ENCODE assay signal across 14 mouse cellular contexts in genomic region chr5:92387433-92387832, GRCm38 (mm10). TPM values are rescaled to one million over a fixed set of nuclear protein-coding genes. Genes with fewer than 3 reads are reported as not detected.
DNase-seq lines count a peak whose midpoint lies in the region; ATAC-seq lines count a peak whose summit lies in the region.
"Had no signal": no experiment of that assay in that cellular context is flagged by ENCODE, and none has a peak within 500 bp of the region (broad histone marks: within the 10 kb centered on the region; RNA-seq: fewer than 3 reads in every experiment).

No protein-coding gene starts in this region.

- H3K9ac ChIP-seq in heart, embryonic 13.5 days, result peak overlapping the region; percentile 37
- H3K9ac ChIP-seq in kidney, embryonic 16.5 days (replicated peaks; ENCODE audit: low read length), result no peak overlapping the region
- H3K9ac ChIP-seq in forebrain, embryonic 13.5 days, result no peak overlapping the region
- no peak overlapping the region for H3K9ac ChIP-seq in hindbrain, embryonic 12.5 days
- H3K9ac ChIP-seq: hindbrain, embryonic 13.5 days had no signal

- WGBS in heart, embryonic 13.5 days, result 27% methylated on average over 11 of the region's 11 CpGs
- 50% methylated on average over 11 of the region's 11 CpGs for WGBS in kidney, embryonic 16.5 days
- 80% methylated on average over 11 of the region's 11 CpGs for WGBS in forebrain, embryonic 13.5 days
- 72% methylated on average over 11 of the region's 11 CpGs for WGBS in hindbrain, embryonic 12.5 days

- DNase-seq in adrenal gland, adult 8-10 months, result peak; percentile 53
- DNase-seq in gastrocnemius, adult 18-20 months (ENCODE audit: low spot score), result peak; percentile 69
- no peak for DNase-seq in right cerebral cortex, adult 2 months (ENCODE audit: low spot score in 2 of 2)
- DNase-seq: spleen, adult 18-20 months had no signal

- no peak; the same call in 1 of the 2 replicates for ATAC-seq in heart, embryonic 13.5 days (ENCODE audit: extremely low read depth, insufficient number of reproducible peaks, low FRiP score, low TSS enrichment)
- ATAC-seq in kidney, embryonic 16.5 days (ENCODE audit: low FRiP score, low TSS enrichment), result 0 out of 2 replicates have a peak, but pooled peaks have one; percentile 13
- ATAC-seq in forebrain, embryonic 13.5 days, result no peak
- no peak for ATAC-seq in hindbrain, embryonic 12.5 days (ENCODE audit: low FRiP score)
- no peak for ATAC-seq in erythroblast, adult 5-6 weeks (replicated peaks; ENCODE audit: low FRiP score, poor library complexity, severe bottlenecking)

- H3K4me3 ChIP-seq in heart, embryonic 13.5 days, result peak overlapping the region; percentile 28
- H3K4me3 ChIP-seq in kidney, embryonic 16.5 days (ENCODE audit: low read length), result no peak overlapping the region
- no peak overlapping the region for H3K4me3 ChIP-seq in forebrain, embryonic 13.5 days
- H3K4me3 ChIP-seq in hindbrain, embryonic 12.5 days, result no peak overlapping the region
- H3K4me3 ChIP-seq: hindbrain, embryonic 13.5 days had no signal

- H3K36me3 ChIP-seq in heart, embryonic 13.5 days, result no peaks in the 10 kb centered on the region
- no peaks in the 10 kb centered on the region for H3K36me3 ChIP-seq in kidney, embryonic 16.5 days (ENCODE audit: insufficient read depth, low read length)
- H3K36me3 ChIP-seq in forebrain, embryonic 13.5 days (ENCODE audit: poor library complexity, severe bottlenecking), result no peaks in the 10 kb centered on the region
- no peaks in the 10 kb centered on the region for H3K36me3 ChIP-seq in hindbrain, embryonic 12.5 days
- H3K36me3 ChIP-seq: hindbrain, embryonic 13.5 days had no signal

- H3K27ac ChIP-seq in heart, embryonic 13.5 days (replicated peaks), result peak overlapping the region; percentile 85
- H3K27ac ChIP-seq in kidney, embryonic 16.5 days (ENCODE audit: low read length), result no peak overlapping the region
- H3K27ac ChIP-seq in forebrain, embryonic 13.5 days, result no peak overlapping the region
- no peak overlapping the region for H3K27ac ChIP-seq in hindbrain, embryonic 12.5 days
- H3K27ac ChIP-seq: hindbrain, embryonic 13.5 days had no signal

- H3K4me2 ChIP-seq in heart, embryonic 13.5 days, result peak overlapping the region; percentile 60
- no peak overlapping the region for H3K4me2 ChIP-seq in kidney, embryonic 16.5 days (replicated peaks; ENCODE audit: low read depth, low read length)
- H3K4me2 ChIP-seq in forebrain, embryonic 13.5 days, result no peak overlapping the region
- no peak overlapping the region for H3K4me2 ChIP-seq in hindbrain, embryonic 12.5 days (replicated peaks)
- H3K4me2 ChIP-seq: hindbrain, embryonic 13.5 days had no signal

- H3K4me1 ChIP-seq in heart, embryonic 13.5 days, result peaks cover 51% of the 10 kb centered on the region
- H3K4me1 ChIP-seq in kidney, embryonic 16.5 days (ENCODE audit: insufficient read depth, low read length), result 0 out of 2 replicates have a peak, but pooled peaks cover 2% of the 10 kb centered on the region
- no peaks in the 10 kb centered on the region for H3K4me1 ChIP-seq in forebrain, embryonic 13.5 days
- H3K4me1 ChIP-seq in hindbrain, embryonic 12.5 days, result 0 out of 2 replicates have a peak, but pooled peaks cover 3% of the 10 kb centered on the region

- peaks cover 21% of the 10 kb centered on the region for H3K27me3 ChIP-seq in heart, embryonic 13.5 days (replicated peaks)
- peaks cover 31% of the 10 kb centered on the region for H3K27me3 ChIP-seq in kidney, embryonic 16.5 days (ENCODE audit: insufficient read depth, low read length)
- peaks cover 25% of the 10 kb centered on the region for H3K27me3 ChIP-seq in forebrain, embryonic 13.5 days
- peaks cover 20% of the 10 kb centered on the region for H3K27me3 ChIP-seq in hindbrain, embryonic 12.5 days

- no peaks in the 10 kb centered on the region for H3K9me3 ChIP-seq in heart, embryonic 13.5 days
- no peaks in the 10 kb centered on the region for H3K9me3 ChIP-seq in kidney, embryonic 16.5 days (ENCODE audit: low read length)
- H3K9me3 ChIP-seq in forebrain, embryonic 13.5 days (replicated peaks), result no peaks in the 10 kb centered on the region
- H3K9me3 ChIP-seq in hindbrain, embryonic 12.5 days (replicated peaks), result no peaks in the 10 kb centered on the region
- H3K9me3 ChIP-seq: hindbrain, embryonic 13.5 days had no signal

RNA-seq across cellular contexts. Expression of gene Cxcl10, which starts 38.7 kb away (rescaled TPM):
- total RNA-seq in adrenal gland, adult 8-10 months (2022), result 1 to 10 TPM in 2 of 4 experiments, under 1 TPM in 2; 0.35 to 2.1 (median 1.1) TPM
- total RNA-seq in gastrocnemius, adult 18-20 months (2021), result under 1 TPM in 1 of 2 experiments, not detected in 1; 0.47 TPM
- polyA plus RNA-seq in heart, embryonic 13.5 days (2015; fragmentation: Nextera tagmentation; extraction: Ambion mirVana), result 1.6 and 2.0 TPM in 2 replicates
- polyA plus RNA-seq in kidney, embryonic 16.5 days (2015; fragmentation: Nextera tagmentation; extraction: Ambion mirVana), result 1.1 TPM in 2 replicates
- polyA plus RNA-seq in forebrain, embryonic 13.5 days (2015; fragmentation: Nextera tagmentation; extraction: Ambion mirVana), result 0.22 TPM in 1 of 2 replicates, not detected in the other
- 0.26 and 0.50 TPM in 2 replicates for polyA plus RNA-seq in hindbrain, embryonic 12.5 days (2016; fragmentation: Nextera tagmentation; extraction: Ambion mirVana)
- total RNA-seq in erythroblast, adult 5-6 weeks (2015; ENCODE audit: low replicate concordance), result 3.3 and 5.4 TPM in 2 replicates
- total RNA-seq in erythroblast, adult 5-6 weeks (2017; ENCODE audit: low replicate concordance), result 0.26 and 2.9 TPM in 2 replicates
- total RNA-seq: layer of hippocampus, postnatal 25 days had no signal
- polyA plus RNA-seq: neural tube, embryonic 14.5 days had no signal

RNA-seq across cellular contexts. Expression of gene Nup54, which starts 47.6 kb away (rescaled TPM):
- 10 to 100 TPM; 23.5 to 36.6 (median 26.6) TPM for total RNA-seq in adrenal gland, adult 8-10 months (2022)
- 10 to 100 TPM; 11.5 to 12.0 TPM for total RNA-seq in gastrocnemius, adult 18-20 months (2021)
- 35.8 and 39.4 TPM in 2 replicates for polyA plus RNA-seq in heart, embryonic 13.5 days (2015; fragmentation: Nextera tagmentation; extraction: Ambion mirVana)
- 54.1 and 54.4 TPM in 2 replicates for polyA plus RNA-seq in kidney, embryonic 16.5 days (2015; fragmentation: Nextera tagmentation; extraction: Ambion mirVana)
- 56.1 and 62.2 TPM in 2 replicates for polyA plus RNA-seq in forebrain, embryonic 13.5 days (2015; fragmentation: Nextera tagmentation; extraction: Ambion mirVana)
- polyA plus RNA-seq in hindbrain, embryonic 12.5 days (2016; fragmentation: Nextera tagmentation; extraction: Ambion mirVana), result 46.2 and 59.8 TPM in 2 replicates
- 27.3 and 28.4 TPM in 2 replicates for total RNA-seq in erythroblast, adult 5-6 weeks (2015; ENCODE audit: low replicate concordance)
- 16.9 and 35.0 TPM in 2 replicates for total RNA-seq in erythroblast, adult 5-6 weeks (2017; ENCODE audit: low replicate concordance)

RNA-seq across cellular contexts. Expression of gene Art3, which starts 55.8 kb away (rescaled TPM):
- 10 to 100 TPM; 38.9 to 87.1 (median 64.7) TPM for total RNA-seq in adrenal gland, adult 8-10 months (2022)
- 100 to 1,000 TPM; 378 to 469 TPM for total RNA-seq in gastrocnemius, adult 18-20 months (2021)
- polyA plus RNA-seq in heart, embryonic 13.5 days (2015; fragmentation: Nextera tagmentation; extraction: Ambion mirVana), result 35.4 and 36.2 TPM in 2 replicates
- polyA plus RNA-seq in kidney, embryonic 16.5 days (2015; fragmentation: Nextera tagmentation; extraction: Ambion mirVana), result 2.6 and 3.5 TPM in 2 replicates
- 2.3 and 4.1 TPM in 2 replicates for polyA plus RNA-seq in forebrain, embryonic 13.5 days (2015; fragmentation: Nextera tagmentation; extraction: Ambion mirVana)
- polyA plus RNA-seq in hindbrain, embryonic 12.5 days (2016; fragmentation: Nextera tagmentation; extraction: Ambion mirVana), result 4.5 and 5.0 TPM in 2 replicates
- 8.1 TPM in 1 of 2 replicates, not detected in the other for total RNA-seq in erythroblast, adult 5-6 weeks (2015; ENCODE audit: low replicate concordance)
- not detected in 2 replicates for total RNA-seq in erythroblast, adult 5-6 weeks (2017; ENCODE audit: low replicate concordance)
- total RNA-seq: common myeloid progenitor, adult 5-6 weeks had no signal

RNA-seq across cellular contexts. Expression of gene Cxcl9, which starts 59.6 kb away (rescaled TPM):
- 1 to 10 TPM in 2 of 4 experiments, under 1 TPM in 2; 0.65 to 6.8 (median 1.1) TPM for total RNA-seq in adrenal gland, adult 8-10 months (2022)
- under 1 TPM; 0.30 to 0.36 TPM for total RNA-seq in gastrocnemius, adult 18-20 months (2021)
- polyA plus RNA-seq in heart, embryonic 13.5 days (2015; fragmentation: Nextera tagmentation; extraction: Ambion mirVana), result 0.05 TPM in 1 of 2 replicates, not detected in the other
- polyA plus RNA-seq in kidney, embryonic 16.5 days (2015; fragmentation: Nextera tagmentation; extraction: Ambion mirVana), result not detected in 2 replicates
- not detected in 2 replicates for polyA plus RNA-seq in forebrain, embryonic 13.5 days (2015; fragmentation: Nextera tagmentation; extraction: Ambion mirVana)
- not detected in 2 replicates for polyA plus RNA-seq in hindbrain, embryonic 12.5 days (2016; fragmentation: Nextera tagmentation; extraction: Ambion mirVana)
- 5.2 TPM in 1 of 2 replicates, not detected in the other for total RNA-seq in erythroblast, adult 5-6 weeks (2015; ENCODE audit: low replicate concordance)
- not detected in 2 replicates for total RNA-seq in erythroblast, adult 5-6 weeks (2017; ENCODE audit: low replicate concordance)
- total RNA-seq: layer of hippocampus, postnatal 25 days had no signal
- polyA plus RNA-seq: forebrain, embryonic 11.5 days; hindbrain, embryonic 13.5 days; neural tube, embryonic 14.5 days had no signal

Comparison
In these comparisons a context has a peak if more than half of its experiments do, and no peak if none do; other contexts are left out.
1. DNase-seq: peak in adrenal gland, adult 8-10 months (single experiment) and gastrocnemius, adult 18-20 months (single experiment); none in right cerebral cortex, adult 2 months (0 of 2).